Mouse (Mus musculus) erythroblast, embryonic 14.5 days (primary cell): ENCODE data around the gene Hoxb3.

ENCODE experiments used
- GATA1 ChIP-seq: IDR thresholded peaks from 2 replicates; pipeline ENCODE4 v1.6.1; 2012; ENCODE audit warnings: low read length, inconsistent platforms, mixed read lengths
- TAL1 ChIP-seq: IDR thresholded peaks from 3 replicates; pipeline ENCODE4 v1.6.1; 2012; ENCODE audit warnings: low read length, inconsistent platforms, mixed read lengths

DNA sequence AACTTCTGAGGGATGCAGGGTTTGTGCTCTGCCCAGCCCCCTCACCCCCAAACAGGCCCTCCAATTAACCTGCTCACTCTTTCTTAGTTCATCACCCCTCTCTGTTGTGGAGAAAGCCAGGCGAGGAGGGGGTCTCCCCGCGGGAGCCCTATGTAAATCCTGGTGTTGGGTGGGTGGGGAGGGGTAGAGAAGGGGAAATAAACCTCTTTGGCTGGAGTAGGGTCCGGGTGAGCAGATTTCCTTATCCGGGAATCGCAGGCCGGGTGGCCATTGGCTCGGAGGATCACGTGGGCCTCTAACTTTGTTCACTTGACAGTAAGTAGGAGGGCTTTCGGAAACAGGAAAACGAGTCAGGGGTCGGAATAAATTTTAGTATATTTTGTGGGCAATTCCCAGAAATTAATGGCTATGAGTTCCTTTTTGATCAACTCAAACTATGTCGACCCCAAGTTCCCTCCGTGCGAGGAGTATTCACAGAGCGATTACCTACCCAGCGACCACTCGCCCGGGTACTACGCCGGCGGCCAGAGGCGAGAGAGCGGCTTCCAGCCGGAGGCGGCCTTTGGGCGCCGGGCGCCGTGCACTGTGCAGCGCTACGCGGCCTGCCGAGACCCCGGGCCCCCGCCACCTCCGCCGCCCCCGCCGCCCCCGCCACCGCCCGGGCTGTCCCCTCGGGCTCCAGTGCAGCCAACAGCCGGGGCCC is 4.6 kb upstream of the Hoxb3 start:
- TF ChIP-seq TAL1, result no peak
- TF ChIP-seq GATA1, result no peak
